Mouse (Mus musculus) CH12.LX (cell line): ENCODE results near the gene Enkur. TPM values are rescaled to one million over a fixed set of nuclear protein-coding genes. Genes with fewer than 3 reads are reported as not detected.

Source experiments
- DNase-seq: peaks from one replicate; pipeline ENCODE4 v3.0.0-alpha.2; 2013; ENCODE audit errors: extremely low read depth
- H3K27ac ChIP-seq: 2 replicates; pipeline ENCODE4 v1.5.1; 2012; ENCODE audit warnings: low read depth, mild to moderate bottlenecking, control low read depth, moderate library complexity; ENCODE audit not compliant: insufficient read depth
- H3K27me3 ChIP-seq: replicated peaks from 2 replicates; pipeline ENCODE3; 2012; ENCODE audit warnings: inconsistent platforms
- H3K36me3 ChIP-seq, 2 experiments: replicated peaks in 1 of 2; 2 replicates each; pipeline versions ENCODE3 to v1.6.1; 2012; ENCODE audit warnings: inconsistent platforms in 1 of 2, low read length in 1 of 2, mild to moderate bottlenecking in 1 of 2, mixed read lengths in 1 of 2, moderate library complexity in 1 of 2; ENCODE audit not compliant: control insufficient read depth in 1 of 2, insufficient read depth in 1 of 2
- H3K4me1 ChIP-seq, 2 experiments: 2 replicates each; pipeline ENCODE4 v1.6.1; 2012; ENCODE audit warnings: inconsistent platforms in 1 of 2, moderate library complexity in 1 of 2; ENCODE audit not compliant: insufficient read depth in 2 of 2, control insufficient read depth in 1 of 2
- H3K4me2 ChIP-seq: 2 replicates; pipeline ENCODE4 v1.6.1; 2012; ENCODE audit warnings: low read depth, mild to moderate bottlenecking, control low read depth; ENCODE audit not compliant: poor library complexity, insufficient read depth, severe bottlenecking
- H3K4me3 ChIP-seq, 3 experiments: fragments of 150-350 bp in 1 of 3; sonication (generic) in 1 of 3; replicated peaks in 1 of 3; 2 replicates each; pipeline versions ENCODE3 to v1.5.1; 2011 to 2012; ENCODE audit warnings: low read depth in 2 of 3, low read length in 2 of 3, mild to moderate bottlenecking in 2 of 3, moderate library complexity in 2 of 3, control low read depth in 1 of 3, improper control_type of control experiment in 1 of 3, inconsistent platforms in 1 of 3, mixed read lengths in 1 of 3; ENCODE audit not compliant: poor library complexity in 1 of 3
- H3K79me2 ChIP-seq: replicated peaks from 2 replicates; pipeline ENCODE4 v1.6.1; 2012; ENCODE audit warnings: mild to moderate bottlenecking, moderate library complexity; ENCODE audit not compliant: control insufficient read depth, poor library complexity, insufficient read depth, severe bottlenecking; ENCODE audit errors: extremely low read depth
- H3K9ac ChIP-seq: 2 replicates; pipeline ENCODE4 v1.6.1; 2012; ENCODE audit warnings: low read depth, mild to moderate bottlenecking, control low read depth, moderate library complexity; ENCODE audit not compliant: insufficient read depth
- H3K9me3 ChIP-seq: replicated peaks from 2 replicates; pipeline ENCODE3; 2012; ENCODE audit warnings: low read length, inconsistent platforms, mixed read lengths
- BHLHE40 ChIP-seq: IDR thresholded peaks from 2 replicates; pipeline ENCODE4 v1.6.1; 2011; ENCODE audit warnings: mild to moderate bottlenecking, low read depth, low read length, improper control_type of control experiment
- CHD1 ChIP-seq: IDR thresholded peaks from 2 replicates; pipeline ENCODE4 v1.6.1; 2012; ENCODE audit warnings: low read depth, low read length, improper control_type of control experiment, inconsistent platforms
- ETS1 ChIP-seq: conservative IDR thresholded peaks from 2 replicates; pipeline ENCODE4 v1.6.1; 2012; ENCODE audit warnings: low read depth, mild to moderate bottlenecking, inconsistent platforms, low read length, improper control_type of control experiment, moderate library complexity
- GABPA ChIP-seq: IDR thresholded peaks from 2 replicates; pipeline ENCODE4 v1.6.1; 2012; ENCODE audit warnings: low read depth, low read length, improper control_type of control experiment, inconsistent platforms; ENCODE audit not compliant: insufficient replicate concordance
- KAT2A ChIP-seq: IDR thresholded peaks from 2 replicates; pipeline ENCODE4 v1.6.1; 2012; ENCODE audit warnings: low read length, improper control_type of control experiment, inconsistent platforms; ENCODE audit not compliant: insufficient replicate concordance
- MAFK ChIP-seq: IDR thresholded peaks from 2 replicates; pipeline ENCODE4 v1.6.1; 2011; ENCODE audit warnings: low read length, improper control_type of control experiment; ENCODE audit not compliant: insufficient replicate concordance
- MAX ChIP-seq: IDR thresholded peaks from 2 replicates; pipeline ENCODE4 v1.6.1; 2011; ENCODE audit warnings: low read length, improper control_type of control experiment
- MAZ ChIP-seq: IDR thresholded peaks from 2 replicates; pipeline ENCODE4 v1.6.1; 2012; ENCODE audit warnings: low read depth, mild to moderate bottlenecking, inconsistent platforms, low read length, improper control_type of control experiment, moderate library complexity
- MEF2A ChIP-seq: IDR thresholded peaks from 2 replicates; pipeline ENCODE4 v1.6.1; 2014; ENCODE audit warnings: low read depth, mild to moderate bottlenecking, inconsistent platforms, low read length, improper control_type of control experiment, borderline replicate concordance
- MXI1 ChIP-seq: IDR thresholded peaks from 2 replicates; pipeline ENCODE4 v1.6.1; 2011; ENCODE audit warnings: mild to moderate bottlenecking, low read depth, low read length, improper control_type of control experiment
- NELFE ChIP-seq: IDR thresholded peaks from 2 replicates; pipeline ENCODE4 v1.6.1; 2011; ENCODE audit warnings: low read depth, low read length, improper control_type of control experiment
- POLR2A ChIP-seq: IDR thresholded peaks from 2 replicates; pipeline ENCODE4 v1.6.1; 2011; ENCODE audit warnings: low read depth, mild to moderate bottlenecking, improper control_type of control experiment, low read length
- POLR2AphosphoS2 ChIP-seq: IDR thresholded peaks from 2 replicates; pipeline ENCODE4 v1.6.1; 2011; ENCODE audit warnings: low read depth, low read length, improper control_type of control experiment
- RAD21 ChIP-seq: IDR thresholded peaks from 2 replicates; pipeline ENCODE4 v1.6.1; 2011; ENCODE audit warnings: low read depth, mild to moderate bottlenecking, low read length, improper control_type of control experiment, moderate library complexity
- RCOR1 ChIP-seq: conservative IDR thresholded peaks from 2 replicates; pipeline ENCODE4 v1.6.1; 2012; ENCODE audit warnings: low read depth, mild to moderate bottlenecking, inconsistent platforms, low read length, improper control_type of control experiment
- SIN3A ChIP-seq: IDR thresholded peaks from 2 replicates; pipeline ENCODE4 v1.6.1; 2012; ENCODE audit warnings: low read length, improper control_type of control experiment, inconsistent platforms
- SMC3 ChIP-seq: IDR thresholded peaks from 2 replicates; pipeline ENCODE4 v1.6.1; 2011; ENCODE audit warnings: low read depth, low read length, improper control_type of control experiment
- UBTF ChIP-seq: IDR thresholded peaks from 2 replicates; pipeline ENCODE4 v1.6.1; 2012; ENCODE audit warnings: low read depth, mild to moderate bottlenecking, inconsistent platforms, low read length, improper control_type of control experiment, moderate library complexity
- USF1 ChIP-seq: IDR thresholded peaks from 2 replicates; pipeline ENCODE4 v1.6.1; 2014; ENCODE audit warnings: low read depth, mild to moderate bottlenecking, inconsistent platforms, low read length, improper control_type of control experiment
- ZC3H11A ChIP-seq: IDR thresholded peaks from 2 replicates; pipeline ENCODE4 v1.6.1; 2012; ENCODE audit warnings: low read depth, mild to moderate bottlenecking, inconsistent platforms, low read length, improper control_type of control experiment
- ZKSCAN1 ChIP-seq: IDR thresholded peaks from 2 replicates; pipeline ENCODE4 v1.6.1; 2012; ENCODE audit warnings: low read depth, inconsistent platforms, low read length, improper control_type of control experiment, borderline replicate concordance
- ZNF384 ChIP-seq: IDR thresholded peaks from 2 replicates; pipeline ENCODE4 v1.6.1; 2012; ENCODE audit warnings: low read depth, low read length, improper control_type of control experiment, inconsistent platforms
- dilution Hi-C: fragments of 300-500 bp; cut with MboI; formaldehyde crosslinking; loops from 2 replicates; pipeline ENCODE4 v1.14.3; 2020; ENCODE audit warnings: low sequenced_read_pairs; ENCODE audit not compliant: extremely low pct_unique_long_range_greater_than_20kb, extremely low pct_ligation_motif_present
- in situ Hi-C: fragments of 300-500 bp; cut with MboI; formaldehyde crosslinking; loops from 3 replicates; pipeline ENCODE4 v1.14.3; 2019; ENCODE audit warnings: low sequenced_read_pairs, low pct_ligation_motif_present, low pct_unique_long_range_greater_than_20kb, mixed read lengths
- polyA plus RNA-seq: library from polyadenylated mRNA; unstranded; fragments of >175 nt; gene quantifications from 2 replicates; pipeline ENCODE4 v1.2.1, GENCODE M21; 2012; ENCODE audit warnings: low read depth; ENCODE audit not compliant: insufficient read length
- total RNA-seq, 2 experiments: library from RNA; depleted of rRNA; stranded (reverse); fragments of 300-350 nt in 1 of 2; fragments of >200 nt in 1 of 2; gene quantifications; 2 replicates each; pipeline ENCODE4 v1.2.3; 2012 to 2014

Enkur gene
- total and polyA plus RNA-seq, 3 experiments = 0.13 to 0.64 (median 0.39) TPM

GRCm38 (mm10) chr2:21141520-21142203 lies 63.5 kb downstream of the Enkur start:
- Histone ChIP-seq H3K36me3 (no peaks in the 10 kb centered on the region), H3K27me3 (no peaks in the 10 kb centered on the region), H3K27ac (no peak overlapping the region), H3K4me3 (no peak overlapping the region), H3K4me1 (no peaks in the 10 kb centered on the region), H3K4me2 (no peak overlapping the region), H3K9ac (no peak overlapping the region), H3K9me3 (no peaks in the 10 kb centered on the region), H3K79me2 (no peaks in the 10 kb centered on the region)
- dilution Hi-C loops = no loop called here
- in situ Hi-C loops = no loop called here
- TF ChIP-seq POLR2AphosphoS2 (no peak), KAT2A (no peak), ZKSCAN1 (no peak), MXI1 (no peak), BHLHE40 (no peak), UBTF (no peak), NELFE (no peak), ZNF384 (no peak), USF1 (no peak), SMC3 (no peak), POLR2A (no peak), MAZ (no peak), MAFK (no peak)
- DNase-seq = no peak

- H3K9ac ChIP-seq = no peak overlapping the region
Observed at GRCm38 (mm10) chr2:21141189-21141519, 64.0 kb downstream of the Enkur start.

More at GRCm38 (mm10) chr2:21141189-21141519, 64.0 kb downstream of the Enkur start:
- dilution Hi-C loops = no loop called here
- no peaks in the 10 kb centered on the region for H3K36me3 ChIP-seq
- H3K9me3 ChIP-seq = no peaks in the 10 kb centered on the region
- TF ChIP-seq KAT2A (no peak), MXI1 (no peak), RAD21 (no peak), POLR2A (no peak), MAX (no peak), UBTF (no peak), SIN3A (no peak), GABPA (no peak), ZC3H11A (no peak), RCOR1 (no peak), MEF2A (no peak), ETS1 (no peak), CHD1 (no peak)
- H3K4me1 ChIP-seq = no peaks in the 10 kb centered on the region
- no peak overlapping the region for H3K4me3 ChIP-seq
- H3K4me2 ChIP-seq = no peak overlapping the region
- no peak for DNase-seq
- no peaks in the 10 kb centered on the region for H3K27me3 ChIP-seq
- H3K27ac ChIP-seq = no peak overlapping the region
- no peaks in the 10 kb centered on the region for H3K79me2 ChIP-seq
- in situ Hi-C loops = no loop called here

Other genes starting within 250 kb of the Enkur start
- gene Arhgap21, start 236.5 kb downstream of the Enkur start, total RNA-seq (2012; rRNA removed) = 7.2 and 10.8 TPM in 2 replicates
- gene Arhgap21, start 236.5 kb downstream of the Enkur start, total RNA-seq (2014; rRNA removed) = 5.2 and 7.6 TPM in 2 replicates
- gene Arhgap21, start 236.5 kb downstream of the Enkur start, polyA plus RNA-seq = 22.7 and 25.0 TPM in 2 replicates
- gene Thnsl1, start 359 bp upstream of the Enkur start, total RNA-seq (2012; rRNA removed) = 3.7 and 5.0 TPM in 2 replicates
- gene Thnsl1, start 359 bp upstream of the Enkur start, total RNA-seq (2014; rRNA removed) = 5.3 and 6.1 TPM in 2 replicates
- gene Thnsl1, start 359 bp upstream of the Enkur start, polyA plus RNA-seq = 5.9 and 6.2 TPM in 2 replicates
- not detected in 2 replicates for gene Gpr158, start 162.2 kb upstream of the Enkur start, total RNA-seq (2012; rRNA removed)
- not detected in 2 replicates for gene Gpr158, start 162.2 kb upstream of the Enkur start, total RNA-seq (2014; rRNA removed)
- gene Gpr158, start 162.2 kb upstream of the Enkur start, polyA plus RNA-seq = not detected in 2 replicates